Mouse (Mus musculus): Measurements from ENCODE around the gene Lhx1. TPM values are rescaled to one million over a fixed set of nuclear protein-coding genes. Genes with fewer than 3 reads are reported as not detected.

Lhx1 gene
- total RNA-seq, 1 experiment from 2014 or later = not detected

DNA sequence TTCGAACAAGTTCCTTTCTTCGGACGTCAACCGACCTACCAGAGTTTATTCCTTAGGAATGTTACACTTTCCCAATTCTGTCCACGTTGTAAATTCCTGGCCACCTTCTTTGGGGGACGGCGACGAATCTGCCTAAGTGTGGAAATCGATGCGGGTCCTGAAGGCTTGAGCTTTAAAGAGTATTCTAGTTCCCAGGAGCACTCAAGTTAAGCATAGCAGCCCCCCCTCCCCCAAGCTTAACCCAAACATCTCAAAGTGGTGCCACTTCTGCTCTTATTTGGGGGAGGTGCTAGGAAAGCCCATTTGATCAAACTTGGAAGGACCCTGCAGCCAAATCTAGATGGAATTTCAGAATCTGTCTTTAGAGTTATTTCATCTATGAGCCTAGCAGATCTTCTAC is 1.1 kb upstream of the Lhx1 start:
- DNase-seq = no peak

- DNase-seq = no peak
These were observed 644 bp downstream of the Lhx1 start for GRCm38 (mm10) chr11:84524511-84525270.

DNA sequence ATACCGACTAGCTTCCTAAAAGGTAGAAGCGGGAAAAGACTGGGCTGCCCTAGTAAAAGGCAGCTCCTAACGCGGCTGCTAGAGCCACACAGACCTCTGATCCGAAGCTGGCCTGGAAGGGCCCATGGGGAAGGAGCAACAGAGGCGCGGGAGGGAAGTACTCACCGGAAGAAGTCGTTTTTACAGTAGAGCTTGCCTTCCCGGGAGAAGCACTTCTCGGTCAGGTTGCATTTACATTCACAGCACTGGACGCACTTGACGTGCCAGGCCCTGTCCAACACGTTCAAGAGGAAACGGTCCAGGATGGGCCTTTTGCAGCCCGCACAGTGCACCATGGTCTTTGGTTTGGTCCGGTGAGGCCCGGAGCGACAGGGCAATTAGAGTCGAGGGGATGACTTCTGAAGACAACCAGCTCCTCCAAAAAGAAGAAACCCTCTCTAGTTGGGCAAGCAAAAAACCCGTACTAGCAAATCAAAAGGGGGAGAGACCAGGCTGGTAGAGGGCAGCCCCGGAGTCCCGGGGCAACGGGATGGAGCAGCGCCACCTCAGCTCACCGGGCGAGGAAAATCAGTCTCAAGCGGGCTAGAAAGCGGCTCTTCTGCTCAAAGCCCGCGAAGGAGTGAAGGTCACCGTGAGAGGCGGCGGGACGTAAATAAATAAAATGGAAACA is 1.4 kb downstream of the Lhx1 start:
- no peak for DNase-seq

DNA sequence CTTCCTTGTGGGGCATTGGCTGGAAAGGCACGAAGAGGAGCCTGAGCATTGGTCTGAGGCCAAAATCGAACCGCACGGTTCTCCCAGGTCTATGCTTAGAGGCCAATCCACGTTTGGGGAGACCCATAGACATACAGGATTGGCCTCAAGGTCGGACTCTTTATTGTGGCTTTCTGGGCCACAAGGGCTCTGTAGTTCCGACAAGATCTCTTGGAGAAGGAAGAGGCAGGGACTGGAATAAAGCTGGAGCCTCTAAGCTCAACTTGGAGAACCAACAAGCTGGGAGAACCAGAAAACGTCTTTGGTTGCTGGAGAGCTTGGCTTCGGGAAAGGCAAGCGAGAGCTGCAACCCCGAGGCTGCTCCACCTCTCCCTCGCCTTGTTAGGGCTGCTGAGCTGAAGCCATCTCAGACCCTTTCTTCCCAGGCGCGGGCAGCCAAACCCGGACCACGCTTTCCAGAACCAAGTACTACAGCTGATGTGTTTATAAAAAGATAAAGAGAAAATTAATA is 2.0 kb downstream of the Lhx1 start:
- no peak for DNase-seq

DNA sequence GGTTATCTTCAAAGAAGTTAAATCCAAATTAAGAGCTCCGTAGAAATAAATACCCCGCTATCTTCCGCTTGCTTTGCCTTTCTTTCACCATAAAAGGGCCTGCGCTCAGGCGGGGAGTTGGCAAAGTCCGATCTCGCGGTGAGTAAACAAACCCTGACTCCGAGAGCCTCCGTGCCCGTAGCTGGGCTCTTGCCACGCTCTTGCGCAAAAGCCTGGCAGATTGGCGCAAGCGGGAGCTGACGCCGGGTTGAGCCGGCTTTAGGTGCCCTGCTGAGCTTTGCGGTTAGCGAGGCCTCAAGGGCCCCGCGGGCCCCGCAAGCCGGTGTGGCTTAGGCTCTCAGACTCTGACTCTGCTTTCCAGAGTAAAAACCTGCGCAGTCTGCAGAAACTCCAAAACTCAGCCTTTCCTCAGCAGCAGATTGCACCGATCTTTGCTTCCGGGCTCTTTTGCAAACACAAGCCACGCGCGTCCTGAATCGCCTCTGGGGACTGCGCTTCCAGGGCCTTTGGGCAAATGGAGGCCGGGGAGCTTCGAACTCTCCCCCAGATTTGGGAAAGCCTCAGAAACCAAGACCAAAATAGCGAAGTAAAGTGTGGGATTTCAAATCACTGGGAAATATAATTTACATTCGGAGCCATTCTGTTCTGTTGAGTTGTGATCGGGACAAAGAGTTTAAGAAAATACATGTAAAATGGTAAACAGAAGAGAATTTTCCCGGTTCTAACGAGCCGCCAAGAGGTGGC is 2.6 kb downstream of the Lhx1 start:
- DNase-seq = peak; percentile 91

DNA sequence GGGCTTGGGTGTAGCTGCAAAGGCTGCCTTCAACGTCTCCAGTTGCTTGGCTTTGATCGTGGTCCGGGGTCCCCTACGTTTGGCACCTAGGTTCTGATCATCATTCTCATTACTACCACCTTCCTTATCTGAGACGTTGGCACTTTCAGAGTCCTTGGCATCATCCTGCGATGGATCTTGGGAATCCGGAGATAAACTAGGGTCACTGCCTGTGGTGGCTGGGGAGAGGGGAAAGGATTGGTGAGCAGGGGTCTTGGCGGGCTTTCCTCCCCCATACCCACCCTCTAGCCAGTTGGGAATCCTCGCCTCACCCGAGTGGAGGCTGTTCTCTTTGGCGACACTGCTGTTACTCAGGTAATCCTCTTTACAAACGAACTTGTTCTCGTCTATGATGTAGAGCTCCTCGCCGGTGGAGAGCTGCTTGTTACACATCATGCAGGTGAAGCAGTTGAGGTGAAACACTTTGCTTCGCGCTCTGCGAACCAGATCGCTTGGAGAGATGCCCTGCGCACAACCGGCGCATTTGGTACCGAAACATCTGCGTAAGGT is 3.5 kb downstream of the Lhx1 start:
- no peak for DNase-seq

GRCm38 (mm10) chr11:84521071-84521390 is 4.3 kb downstream of the Lhx1 start:
- DNase-seq = no peak

DNA sequence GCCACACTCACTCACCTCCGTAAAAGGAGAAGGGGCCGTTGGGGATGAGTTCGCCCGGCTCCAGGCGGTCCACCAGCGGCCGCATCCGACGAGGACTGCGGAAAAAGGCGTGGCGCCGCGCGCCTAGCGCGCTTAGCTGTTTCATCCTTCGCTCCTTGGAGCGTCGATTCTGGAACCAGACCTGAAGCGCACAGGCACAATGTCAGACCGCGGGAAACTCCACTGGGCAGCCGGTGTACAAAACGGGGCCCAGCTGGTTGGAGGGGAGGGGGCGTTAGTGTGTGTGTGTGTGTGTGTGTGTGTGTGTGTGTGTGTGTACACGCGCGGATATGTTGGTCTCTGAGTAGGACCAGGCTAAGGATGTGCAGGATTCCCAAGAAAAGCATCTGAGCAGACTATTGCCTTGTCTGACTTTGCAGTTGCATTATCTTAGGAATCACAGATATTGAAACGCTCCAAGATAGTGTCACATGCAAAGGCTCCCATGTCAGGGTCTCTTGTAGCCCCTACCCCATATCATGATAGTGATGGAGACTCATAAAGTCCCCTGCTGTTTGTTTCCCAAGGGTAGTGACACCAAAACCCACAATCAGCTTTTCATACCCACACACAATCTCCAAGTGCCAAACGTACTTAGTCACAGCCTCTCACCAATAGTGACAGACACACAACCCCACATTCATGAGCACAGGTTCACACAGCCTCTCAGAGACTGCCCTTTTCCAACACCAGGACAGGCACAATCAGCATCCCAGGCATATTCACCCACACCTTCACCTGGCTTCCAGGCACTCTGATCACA is 4.9 kb downstream of the Lhx1 start:
- no peak for DNase-seq

- no peak for DNase-seq
These were observed 5.6 kb downstream of the Lhx1 start for GRCm38 (mm10) chr11:84519576-84520268.

DNA sequence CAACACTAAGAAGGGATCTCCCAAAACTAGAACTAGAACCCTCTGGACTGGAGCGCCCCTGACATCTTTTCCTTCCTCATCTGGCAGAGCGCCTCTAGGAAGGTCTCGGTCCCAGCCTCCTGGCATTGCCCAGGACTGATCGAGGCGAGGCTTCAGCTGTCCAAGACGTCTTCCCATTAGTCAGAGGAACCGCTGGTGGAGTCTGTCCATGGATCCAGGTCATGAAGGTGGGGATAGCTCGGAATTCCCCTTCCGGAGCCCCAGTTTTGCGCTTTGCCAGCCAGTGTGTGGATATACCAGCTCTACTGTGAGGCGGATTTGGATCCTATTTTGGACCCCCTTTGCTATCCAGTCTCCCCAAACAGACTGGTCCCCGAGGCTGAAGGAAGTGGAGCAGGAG is 6.3 kb downstream of the Lhx1 start:
- DNase-seq = no peak

DNA sequence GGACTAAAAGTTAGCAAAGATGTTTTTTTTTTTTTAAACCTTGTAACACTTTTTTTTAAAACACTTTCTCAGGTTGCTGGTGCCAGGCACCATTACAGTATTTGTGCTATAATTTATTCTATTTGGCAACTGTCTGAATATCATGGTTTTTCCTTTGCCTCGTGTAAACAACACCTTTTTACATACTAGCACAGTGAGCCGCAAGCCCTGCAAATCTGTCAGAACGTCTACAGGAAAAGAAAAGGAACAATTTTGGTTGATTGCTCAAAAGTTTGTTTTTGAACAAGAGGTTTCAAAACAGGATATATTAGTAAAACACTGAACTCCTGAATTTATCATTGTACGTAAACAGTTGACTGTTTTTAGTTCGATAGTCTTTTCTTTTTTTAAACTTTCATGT is 7.1 kb downstream of the Lhx1 start:
- no peak for DNase-seq

DNA sequence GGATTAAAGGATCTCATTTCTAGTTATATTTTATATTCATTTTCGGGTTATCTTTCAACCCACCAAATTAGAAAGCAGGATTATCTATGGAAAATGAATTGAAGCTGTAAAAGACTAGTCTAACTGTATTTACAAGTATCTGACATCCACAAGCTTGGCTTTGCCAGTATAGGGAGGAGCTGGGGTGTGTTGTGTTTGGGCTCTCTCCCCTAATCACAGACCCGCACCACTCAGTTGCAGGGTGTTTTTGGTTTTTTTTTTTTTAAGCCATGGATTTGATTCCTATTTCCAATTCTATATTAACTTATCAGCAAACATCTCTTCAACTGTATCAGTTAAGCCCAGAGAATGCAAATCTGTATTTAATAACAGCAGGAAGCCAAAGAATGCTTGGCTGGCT is 7.9 kb downstream of the Lhx1 start:
- no peak for DNase-seq

DNA sequence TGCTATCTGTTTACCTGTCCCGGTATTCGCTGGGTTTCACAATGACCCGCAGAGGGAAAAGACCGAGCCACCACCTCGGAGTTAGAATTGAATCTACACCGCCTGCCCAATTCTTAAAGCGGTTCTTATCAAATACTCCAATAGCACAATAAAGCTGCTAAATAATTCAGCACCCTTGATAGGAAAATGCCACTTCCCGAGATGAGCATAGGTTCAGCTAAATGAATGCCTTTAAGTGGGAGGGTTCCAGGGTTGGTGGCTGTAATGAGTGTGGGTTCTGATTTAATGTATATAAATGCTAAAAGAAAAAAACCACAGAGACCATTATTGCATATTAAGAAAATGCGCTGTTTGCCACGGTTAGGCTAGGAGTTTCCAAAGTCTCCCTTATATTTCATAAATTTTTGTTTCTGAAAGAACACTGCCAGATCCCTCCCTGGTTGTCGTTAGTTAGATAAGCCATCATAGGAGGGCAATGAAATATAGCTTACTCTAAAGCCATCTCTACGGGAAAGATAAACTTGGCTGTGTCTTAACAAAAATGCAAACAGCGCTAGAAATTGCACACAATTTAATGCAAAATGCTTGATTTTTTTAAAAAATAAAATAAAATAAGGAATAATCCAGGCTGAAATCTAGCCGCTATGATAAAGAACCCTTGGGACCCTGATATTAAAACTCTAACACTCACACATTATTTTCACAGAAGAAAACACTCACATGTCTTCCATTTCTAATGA is 8.7 kb downstream of the Lhx1 start:
- no peak for DNase-seq

- DNase-seq = peak; percentile 98
These were observed 11.9 kb downstream of the Lhx1 start, which contains the start of gene Aatf for GRCm38 (mm10) chr11:84513171-84514116. TSS of gene Aatf (minus strand) at chr11:84513522.

- no peak for DNase-seq
These were observed 13.3 kb downstream of the Lhx1 start for GRCm38 (mm10) chr11:84512031-84512430.

DNA sequence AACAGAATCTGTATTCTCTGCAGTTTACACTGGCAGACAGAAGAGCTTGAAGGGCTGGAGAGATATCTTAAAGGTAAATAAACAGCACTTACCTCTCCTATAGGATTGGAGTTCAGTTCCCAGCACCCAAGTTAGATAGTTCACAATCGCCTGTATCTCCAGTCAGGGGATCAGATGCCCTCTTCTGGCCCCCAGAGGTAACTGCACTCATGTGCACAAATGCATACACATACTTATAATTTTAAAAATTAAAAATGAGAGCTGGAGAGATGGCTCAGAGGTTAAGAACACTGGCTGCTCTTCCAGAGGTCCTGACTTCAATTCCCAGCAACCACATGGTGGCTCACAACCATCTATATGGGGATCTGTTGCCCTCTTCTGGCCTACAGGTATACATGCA is 21.0 kb downstream of the Lhx1 start:
- DNase-seq = no peak

- DNase-seq = peak; percentile 20
These were observed 27.4 kb downstream of the Lhx1 start for GRCm38 (mm10) chr11:84497944-84498343.

GRCm38 (mm10) chr11:84496901-84497300 is 28.4 kb downstream of the Lhx1 start:
- DNase-seq = no peak

- no peak for DNase-seq
These were observed 29.6 kb downstream of the Lhx1 start for GRCm38 (mm10) chr11:84495774-84496173.

Measured in adrenal gland, postnatal 14 days (tissue).